Mouse (Mus musculus): Measurements from ENCODE around the gene Pbsn.

DNA sequence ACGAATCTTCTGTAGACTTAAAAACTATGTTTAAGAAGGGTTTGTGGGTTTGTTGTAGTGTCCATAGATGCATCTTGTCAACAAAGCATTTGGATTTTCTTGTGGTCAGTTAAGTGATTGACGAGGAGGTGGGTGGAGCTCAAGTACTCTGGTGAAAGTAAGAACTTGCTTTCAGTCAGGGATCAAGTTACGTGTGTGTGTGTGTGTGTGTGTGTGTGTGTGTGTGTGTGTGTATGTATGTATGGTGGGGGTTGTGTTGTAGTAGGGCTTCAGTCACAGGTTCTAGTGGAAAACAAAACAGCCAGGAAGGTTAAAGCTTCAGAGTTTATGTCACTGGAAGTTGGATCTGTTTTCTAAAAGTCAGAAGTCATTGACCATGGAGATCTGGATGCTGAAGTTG, 53.9 kb downstream of the Pbsn start:
- TF ChIP-seq POLR2A (IDR thresholded peaks at IDR 0.05; ENCODE audit: low read depth, low read length) (no peak), CTCF (IDR thresholded peaks at IDR 0.05; ENCODE audit: extremely low read depth, insufficient read depth, insufficient read length, insufficient replicate concordance) (no peak)
